Mouse (Mus musculus) erythroblast, adult 5-6 weeks (primary cell): ENCODE measurements around the gene Arhgef15. TPM values are rescaled to one million over a fixed set of nuclear protein-coding genes. Genes with fewer than 3 reads are reported as not detected.
"Not testable (repeated sequence)": the region's sequence is repeated elsewhere in the genome, so short reads cannot be mapped to it uniquely, and the experiment has no call there.

Experiments
- ATAC-seq: replicated peaks from 2 replicates; pipeline ENCODE4 v1.8.0; 2016; ENCODE audit warnings: moderate number of reproducible peaks, mild to moderate bottlenecking, moderate TSS enrichment, inconsistent platforms; ENCODE audit not compliant: poor library complexity, low FRiP score, severe bottlenecking
- total RNA-seq, 2 experiments: library from RNA; stranded (forward) in 1 of 2; stranded (reverse) in 1 of 2; fragments of 150-400 nt in 1 of 2; fragments of 200-764, 138-1000 nt in 1 of 2; gene quantifications; 2 replicates each; pipeline versions ENCODE4 v1.2.3 to v1.2.4; 2015 to 2017; ENCODE audit warnings: low replicate concordance in 2 of 2

Gene Arhgef15
- total RNA-seq, 2 experiments from 2014 or later = not detected

- peak; percentile 96 for ATAC-seq
Measured at GRCm38 (mm10) chr11:68967337-68968282, 10.3 kb upstream of the Arhgef15 start, which contains the start of gene Slc25a35. Gene Slc25a35, plus strand, starts transcription at chr11:68968131.

- ATAC-seq = no peak
Measured at GRCm38 (mm10) chr11:68966554-68966953, 9.3 kb upstream of the Arhgef15 start.

GRCm38 (mm10) chr11:68965845-68966244 is 8.6 kb upstream of the Arhgef15 start:
- ATAC-seq = no peak

- no peak for ATAC-seq
Measured at GRCm38 (mm10) chr11:68965050-68965449, 7.8 kb upstream of the Arhgef15 start.

GRCm38 (mm10) chr11:68963405-68963804 is 6.1 kb upstream of the Arhgef15 start:
- no peak for ATAC-seq

- ATAC-seq = not testable (repeated sequence)
Measured at GRCm38 (mm10) chr11:68962159-68962558, 4.9 kb upstream of the Arhgef15 start.

GRCm38 (mm10) chr11:68961596-68961995 is 4.3 kb upstream of the Arhgef15 start:
- ATAC-seq = no peak

GRCm38 (mm10) chr11:68957971-68958370 is 691 bp upstream of the Arhgef15 start:
- no peak for ATAC-seq

GRCm38 (mm10) chr11:68956697-68957096 is 583 bp downstream of the Arhgef15 start:
- ATAC-seq = peak; percentile 38; the same call in 1 of the 2 replicates

GRCm38 (mm10) chr11:68956107-68956506 is 1.2 kb downstream of the Arhgef15 start:
- ATAC-seq = peak; percentile 8; the same call in 1 of the 2 replicates

GRCm38 (mm10) chr11:68955473-68955872 is 1.8 kb downstream of the Arhgef15 start:
- ATAC-seq = no peak

- ATAC-seq = no peak
Measured at GRCm38 (mm10) chr11:68954408-68954807, 2.9 kb downstream of the Arhgef15 start.

GRCm38 (mm10) chr11:68953903-68954302 is 3.4 kb downstream of the Arhgef15 start:
- no peak for ATAC-seq

- no peak for ATAC-seq
Measured at GRCm38 (mm10) chr11:68947542-68947993, 9.7 kb downstream of the Arhgef15 start.

GRCm38 (mm10) chr11:68946806-68947440 is 10.4 kb downstream of the Arhgef15 start:
- no peak for ATAC-seq

GRCm38 (mm10) chr11:68946001-68946400 is 11.3 kb downstream of the Arhgef15 start:
- no peak for ATAC-seq

GRCm38 (mm10) chr11:68945245-68945644 is 12.0 kb downstream of the Arhgef15 start:
- ATAC-seq = no peak

GRCm38 (mm10) chr11:68942731-68943130 is 14.5 kb downstream of the Arhgef15 start:
- ATAC-seq = no peak

GRCm38 (mm10) chr11:68940516-68940915 is 16.8 kb downstream of the Arhgef15 start:
- no peak for ATAC-seq

- ATAC-seq = peak; percentile 96
Measured at GRCm38 (mm10) chr11:68939451-68940304, 17.6 kb downstream of the Arhgef15 start.
